ENCODE assay signal across 19 mouse cellular contexts in the genomic region with DNA sequence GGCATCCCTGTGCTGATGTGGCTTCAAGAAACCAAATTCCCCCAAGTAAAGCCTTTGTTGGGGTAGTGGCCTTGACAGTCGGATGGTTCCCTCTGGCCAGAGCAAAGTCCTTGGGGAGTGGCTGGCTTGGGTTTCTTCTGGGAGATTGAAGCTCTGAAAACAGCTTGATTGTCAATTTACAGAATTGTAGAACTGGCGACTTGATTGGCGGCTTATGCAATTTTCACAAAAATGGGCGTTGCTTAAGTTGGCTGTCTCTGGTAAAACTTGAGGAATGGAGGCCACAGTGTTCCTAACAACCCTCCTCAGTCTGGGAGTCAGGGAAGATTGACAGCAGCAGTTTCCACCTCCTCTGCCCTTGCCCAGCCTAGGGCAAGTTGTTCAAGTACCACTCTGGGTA. TPM values are rescaled to one million over a fixed set of nuclear protein-coding genes. Genes with fewer than 3 reads are reported as not detected.
DNase-seq lines count a peak whose midpoint lies in the region; ATAC-seq lines count a peak whose summit lies in the region.
"Had no signal": no experiment of that assay in that cellular context is flagged by ENCODE, and none has a peak within 500 bp of the region (broad histone marks: within the 10 kb centered on the region; RNA-seq: fewer than 3 reads in every experiment).

No protein-coding gene starts in this region.

- peaks cover 37% of the 10 kb centered on the region for H3K4me1 ChIP-seq in intestine, embryonic 15.5 days (replicated peaks)
- H3K4me1 ChIP-seq in stomach, embryonic 14.5 days (ENCODE audit: control insufficient read depth, insufficient read depth, low read length) = peaks cover 34% of the 10 kb centered on the region

- DNase-seq in adrenal gland, postnatal 14 days = peak; percentile 30
- no peak for DNase-seq in adrenal gland, postnatal 25 days
- peak; percentile 36 to 69 for DNase-seq in kidney, postnatal 25 days
- no peak for DNase-seq in kidney, postnatal 4 days
- DNase-seq in embryo, embryonic 11 days = no peak
- DNase-seq in lung, postnatal 36 days = no peak
- DNase-seq: heart, postnatal 10 days; lung, postnatal 14 days; right cerebral cortex, adult 18-20 months; thymus, postnatal 14 days had no signal

- H3K36me3 ChIP-seq in intestine, embryonic 15.5 days = no peaks in the 10 kb centered on the region
- H3K36me3 ChIP-seq in stomach, embryonic 14.5 days (ENCODE audit: control insufficient read depth, insufficient read depth, low read length) = no peaks in the 10 kb centered on the region
- H3K36me3 ChIP-seq: hindbrain, embryonic 15.5 days; neural tube, embryonic 13.5 days had no signal

- WGBS in intestine, embryonic 15.5 days = 64% methylated on average over 4 of the region's 4 CpGs
- 82% methylated on average over 4 of the region's 4 CpGs for WGBS in stomach, embryonic 14.5 days

- no peaks in the 10 kb centered on the region for H3K9me3 ChIP-seq in intestine, embryonic 15.5 days
- H3K9me3 ChIP-seq in stomach, embryonic 14.5 days (ENCODE audit: control insufficient read depth, low read depth, low read length) = no peaks in the 10 kb centered on the region
- H3K9me3 ChIP-seq: G1E; hindbrain, embryonic 15.5 days; neural tube, embryonic 13.5 days had no signal

- ATAC-seq in intestine, embryonic 15.5 days = no peak
- no peak for ATAC-seq in stomach, embryonic 14.5 days (ENCODE audit: insufficient number of reproducible peaks, insufficient read depth, low FRiP score, low read depth)
- ATAC-seq: midbrain, embryonic 16.5 days had no signal

- no peaks in the 10 kb centered on the region for H3K27me3 ChIP-seq in intestine, embryonic 15.5 days (replicated peaks)
- no peaks in the 10 kb centered on the region for H3K27me3 ChIP-seq in stomach, embryonic 14.5 days (ENCODE audit: control insufficient read depth, insufficient read depth, low read length)
- H3K27me3 ChIP-seq: hindbrain, embryonic 15.5 days; neural tube, embryonic 13.5 days had no signal

- H3K4me3 ChIP-seq in intestine, embryonic 15.5 days (replicated peaks) = no peak overlapping the region
- H3K4me3 ChIP-seq in stomach, embryonic 14.5 days (ENCODE audit: low read depth, low read length) = no peak overlapping the region
- H3K4me3 ChIP-seq: hindbrain, embryonic 15.5 days; neural tube, embryonic 13.5 days had no signal

- no peak overlapping the region for H3K9ac ChIP-seq in intestine, embryonic 15.5 days
- H3K9ac ChIP-seq in stomach, embryonic 14.5 days (replicated peaks; ENCODE audit: low read depth, low read length) = no peak overlapping the region
- H3K9ac ChIP-seq: hindbrain, embryonic 15.5 days; neural tube, embryonic 13.5 days had no signal

- H3K4me2 ChIP-seq in intestine, embryonic 15.5 days (replicated peaks) = no peak overlapping the region
- H3K4me2 ChIP-seq in stomach, embryonic 14.5 days (replicated peaks; ENCODE audit: low read depth, low read length) = no peak overlapping the region
- H3K4me2 ChIP-seq: hindbrain, embryonic 15.5 days; neural tube, embryonic 13.5 days had no signal

- peak overlapping the region; percentile 55; the same call in 1 of the 2 replicates for H3K27ac ChIP-seq in intestine, embryonic 15.5 days
- H3K27ac ChIP-seq in stomach, embryonic 14.5 days (ENCODE audit: low read length) = peak overlapping the region; percentile 36; the same call in 1 of the 2 replicates
- H3K27ac ChIP-seq: hindbrain, embryonic 15.5 days; neural tube, embryonic 13.5 days had no signal

RNA-seq across cellular contexts. Expression of a gene that starts 3.8 kb away (rescaled TPM):
- total RNA-seq in adrenal gland, postnatal 14 days (2021) = 19.1 and 23.6 TPM in 2 replicates
- total RNA-seq in adrenal gland, postnatal 25 days (2021) = 32.4 and 33.6 TPM in 2 replicates
- polyA plus RNA-seq in intestine, embryonic 15.5 days (2015; fragmentation: Nextera tagmentation; extraction: Ambion mirVana) = 28.1 and 28.7 TPM in 2 replicates
- 37.5 and 40.4 TPM in 2 replicates for polyA plus RNA-seq in stomach, embryonic 14.5 days (2014; fragmentation: Nextera tagmentation; extraction: Ambion mirVana)

RNA-seq across cellular contexts. Expression of a gene that starts 14.5 kb away (rescaled TPM):
- not detected in 2 replicates for total RNA-seq in adrenal gland, postnatal 14 days (2021)
- not detected in 2 replicates for total RNA-seq in adrenal gland, postnatal 25 days (2021)
- 0.39 and 0.61 TPM in 2 replicates for polyA plus RNA-seq in intestine, embryonic 15.5 days (2015; fragmentation: Nextera tagmentation; extraction: Ambion mirVana)
- 10.2 and 14.1 TPM in 2 replicates for polyA plus RNA-seq in stomach, embryonic 14.5 days (2014; fragmentation: Nextera tagmentation; extraction: Ambion mirVana)
- total RNA-seq: common myeloid progenitor, adult 5-6 weeks; heart, postnatal 10 days; layer of hippocampus, postnatal 10 days had no signal
- polyA plus RNA-seq: hindbrain, embryonic 15.5 days; limb, embryonic 11.5 days; midbrain, embryonic 16.5 days; neural tube, embryonic 13.5 days had no signal

RNA-seq across cellular contexts. Expression of a gene that starts 46.4 kb away (rescaled TPM):
- 1.3 and 8.7 TPM in 2 replicates for total RNA-seq in adrenal gland, postnatal 14 days (2021)
- 0.12 TPM in 1 of 2 replicates, not detected in the other for total RNA-seq in adrenal gland, postnatal 25 days (2021)
- 0.10 and 0.13 TPM in 2 replicates for polyA plus RNA-seq in intestine, embryonic 15.5 days (2015; fragmentation: Nextera tagmentation; extraction: Ambion mirVana)
- 0.77 and 2.1 TPM in 2 replicates for polyA plus RNA-seq in stomach, embryonic 14.5 days (2014; fragmentation: Nextera tagmentation; extraction: Ambion mirVana)
- total RNA-seq: common myeloid progenitor, adult 5-6 weeks had no signal
- polyA plus RNA-seq: G1E; limb, embryonic 11.5 days had no signal

RNA-seq across cellular contexts. Expression of a gene that starts 58.3 kb away (rescaled TPM):
- total RNA-seq in adrenal gland, postnatal 14 days (2021) = 1.2 and 2.2 TPM in 2 replicates
- total RNA-seq in adrenal gland, postnatal 25 days (2021) = 0.43 and 1.4 TPM in 2 replicates
- 3.4 and 4.8 TPM in 2 replicates for polyA plus RNA-seq in intestine, embryonic 15.5 days (2015; fragmentation: Nextera tagmentation; extraction: Ambion mirVana)
- polyA plus RNA-seq in stomach, embryonic 14.5 days (2014; fragmentation: Nextera tagmentation; extraction: Ambion mirVana) = 1.1 and 1.9 TPM in 2 replicates
- total RNA-seq: common myeloid progenitor, adult 5-6 weeks had no signal

Comparison
In these comparisons a context has a peak if more than half of its experiments do, and no peak if none do; other contexts are left out.
1. DNase-seq: peak in adrenal gland, postnatal 14 days (single experiment) and kidney, postnatal 25 days (2 of 2); none in adrenal gland, postnatal 25 days (single experiment), kidney, postnatal 4 days (0 of 2), embryo, embryonic 11 days (single experiment) and lung, postnatal 36 days (single experiment).